Mouse (Mus musculus): ENCODE measurements around the gene Usp10. TPM values are rescaled to one million over a fixed set of nuclear protein-coding genes. Genes with fewer than 3 reads are reported as not detected.

The Usp10 gene
- 92.7 and 143 TPM in 2 replicates for polyA plus RNA-seq (2012; rRNA removed)

DNA sequence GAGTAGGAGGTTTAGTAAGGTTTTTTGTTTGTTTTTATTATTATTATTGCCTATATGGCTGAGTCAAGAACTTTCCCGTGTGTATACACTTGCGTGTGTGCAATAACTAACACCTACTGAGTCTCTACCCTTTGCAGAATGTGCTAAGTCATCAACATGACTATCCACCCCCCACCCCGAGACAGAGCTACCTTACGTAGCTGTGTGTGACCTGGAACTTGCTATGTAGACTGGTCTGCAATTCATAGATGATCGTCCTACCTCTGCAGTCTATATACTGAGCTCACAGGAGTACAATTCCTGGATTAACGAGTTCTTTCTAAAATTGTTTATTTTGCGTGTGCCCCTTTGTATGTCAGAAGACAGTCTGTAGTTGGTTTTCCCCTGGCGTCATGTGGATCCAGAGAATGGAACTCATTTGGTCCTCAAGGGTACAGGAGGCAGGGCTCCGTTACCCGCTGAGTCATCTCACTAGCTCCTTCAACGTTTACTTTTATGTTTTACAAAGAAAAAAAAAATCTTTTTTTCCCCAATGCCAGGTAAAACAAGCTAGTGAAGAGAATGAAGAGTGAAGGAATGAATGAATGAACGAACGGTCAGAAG, at the start of gene Usp10:
Gene Usp10, plus strand, starts transcription at position 417 of the 603 bp plus-strand sequence.
- DNase-seq (ENCODE audit: low read depth), result no peak
- no peak for TF ChIP-seq POLR2A (IDR thresholded peaks at IDR 0.05; ENCODE audit: borderline replicate concordance, extremely low read depth, insufficient read depth, insufficient read length, poor library complexity, severe bottlenecking)
- no peak for TF ChIP-seq CTCF (IDR thresholded peaks at IDR 0.05; ENCODE audit: borderline replicate concordance, extremely low read depth, insufficient read depth, insufficient read length)

DNA sequence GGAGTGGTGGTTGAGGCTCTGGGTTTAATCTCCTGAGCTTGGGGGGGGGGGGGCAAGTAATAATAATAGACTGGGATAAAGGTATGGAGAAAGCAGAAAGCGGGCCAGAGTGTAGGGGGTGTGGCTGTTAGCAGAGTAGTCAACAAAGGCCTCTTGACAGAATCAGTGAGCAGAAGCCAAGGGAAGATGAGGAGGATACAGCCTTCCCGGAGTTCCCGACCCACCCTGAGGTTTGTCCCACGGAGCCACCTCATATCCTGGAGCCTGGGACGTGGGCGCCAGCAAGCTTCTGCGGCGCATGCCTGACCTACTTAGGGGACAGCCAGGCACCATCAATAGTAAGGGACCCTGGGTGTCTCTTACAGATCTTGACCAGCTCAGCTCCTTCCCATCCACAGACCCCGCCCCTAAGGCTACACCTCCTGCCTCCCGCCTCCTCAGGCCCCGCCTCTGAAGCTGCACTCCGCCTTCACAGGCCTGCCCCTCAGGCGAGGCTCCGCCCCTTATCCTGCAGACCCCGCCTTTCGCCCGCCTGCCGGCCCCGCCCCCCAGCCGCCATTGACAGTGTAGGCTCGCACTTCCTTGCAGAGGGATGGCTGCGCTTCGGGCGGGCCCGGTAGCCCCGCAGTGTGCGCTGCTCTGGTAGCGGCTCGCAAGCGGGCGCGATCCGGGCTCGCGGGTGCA, 48.3 kb upstream of the Usp10 start, which contains the start of gene Klhl36:
Gene Klhl36, plus strand, starts transcription at position 561 of the 684 bp plus-strand sequence.
- DNase-seq (ENCODE audit: low read depth), result peak; percentile 97

DNA sequence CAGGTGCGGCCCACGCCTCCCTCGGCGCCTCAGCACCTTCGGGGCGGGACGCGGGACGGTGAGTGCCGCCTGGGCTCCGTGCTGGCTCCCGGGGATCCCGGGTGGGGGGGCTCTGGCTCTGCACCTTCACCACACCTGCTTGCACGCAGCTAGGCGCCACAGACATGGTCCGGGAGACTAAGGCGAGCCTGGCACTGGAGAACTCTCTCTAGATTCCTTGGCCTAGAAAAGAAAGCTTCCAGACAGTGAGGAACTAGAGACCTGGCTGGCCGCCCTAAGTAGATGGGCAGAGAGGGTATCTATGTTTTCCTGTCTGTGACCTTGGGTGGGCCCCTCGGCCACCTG, 47.8 kb upstream of the Usp10 start:
- no peak for DNase-seq (ENCODE audit: low read depth)
- TF ChIP-seq POLR2A (IDR thresholded peaks at IDR 0.05; ENCODE audit: borderline replicate concordance, extremely low read depth, insufficient read depth, insufficient read length, poor library complexity, severe bottlenecking) (no peak), CTCF (IDR thresholded peaks at IDR 0.05; ENCODE audit: borderline replicate concordance, extremely low read depth, insufficient read depth, insufficient read length) (no peak)

More for the DNA sequence above, 48.3 kb upstream of the Usp10 start, which contains the start of gene Klhl36:
- peak; percentile 56 for TF ChIP-seq POLR2A (IDR thresholded peaks at IDR 0.05; ENCODE audit: borderline replicate concordance, extremely low read depth, insufficient read depth, insufficient read length, poor library complexity, severe bottlenecking)
- TF ChIP-seq CTCF (IDR thresholded peaks at IDR 0.05; ENCODE audit: borderline replicate concordance, extremely low read depth, insufficient read depth, insufficient read length), result no peak

DNA sequence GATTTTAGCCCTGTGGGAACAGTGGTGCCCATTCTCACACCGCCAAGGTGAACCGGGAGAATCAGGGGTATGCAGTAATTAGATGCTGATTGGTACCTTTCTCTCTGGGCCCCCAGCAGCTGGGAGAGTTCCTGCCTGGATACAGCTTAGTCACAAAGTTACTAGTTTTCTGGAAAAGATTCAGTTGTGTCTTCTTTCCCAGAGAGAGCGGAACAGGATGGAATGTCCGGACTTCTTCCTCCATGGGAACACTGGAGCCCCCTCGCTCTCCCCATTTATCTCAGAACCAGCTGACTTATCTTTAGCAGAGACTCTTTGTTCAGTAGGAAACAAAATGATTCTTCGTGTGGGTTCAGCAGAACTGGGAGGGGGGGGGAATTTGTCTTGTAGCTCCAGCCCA, 47.4 kb upstream of the Usp10 start:
- no peak for TF ChIP-seq POLR2A (IDR thresholded peaks at IDR 0.05; ENCODE audit: borderline replicate concordance, extremely low read depth, insufficient read depth, insufficient read length, poor library complexity, severe bottlenecking)
- no peak for TF ChIP-seq CTCF (IDR thresholded peaks at IDR 0.05; ENCODE audit: borderline replicate concordance, extremely low read depth, insufficient read depth, insufficient read length)

DNA sequence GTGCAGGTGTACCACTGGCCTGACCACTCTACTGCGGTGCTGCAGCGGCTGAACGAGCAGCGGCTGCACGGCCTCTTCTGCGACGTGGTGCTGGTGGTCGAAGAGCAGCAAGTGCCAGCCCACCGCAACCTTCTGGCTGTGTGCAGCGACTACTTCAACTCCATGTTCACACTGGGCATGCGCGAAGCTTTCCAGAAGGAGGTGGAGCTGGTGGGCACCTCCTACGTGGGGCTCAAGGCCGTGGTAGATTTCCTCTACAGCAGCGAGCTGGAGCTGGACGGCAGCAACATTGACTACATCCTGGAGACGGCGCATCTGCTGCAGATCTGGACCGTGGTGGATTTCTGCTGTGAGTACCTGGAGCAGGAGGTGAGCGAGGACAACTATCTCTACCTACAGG, 40.5 kb upstream of the Usp10 start:
- TF ChIP-seq CTCF (IDR thresholded peaks at IDR 0.05; ENCODE audit: borderline replicate concordance, extremely low read depth, insufficient read depth, insufficient read length), result no peak
- no peak for TF ChIP-seq POLR2A (IDR thresholded peaks at IDR 0.05; ENCODE audit: borderline replicate concordance, extremely low read depth, insufficient read depth, insufficient read length, poor library complexity, severe bottlenecking)
- DNase-seq (ENCODE audit: low read depth), result no peak

More for the DNA sequence above, 47.4 kb upstream of the Usp10 start:
- peak; percentile 32 for DNase-seq (ENCODE audit: low read depth)

DNA sequence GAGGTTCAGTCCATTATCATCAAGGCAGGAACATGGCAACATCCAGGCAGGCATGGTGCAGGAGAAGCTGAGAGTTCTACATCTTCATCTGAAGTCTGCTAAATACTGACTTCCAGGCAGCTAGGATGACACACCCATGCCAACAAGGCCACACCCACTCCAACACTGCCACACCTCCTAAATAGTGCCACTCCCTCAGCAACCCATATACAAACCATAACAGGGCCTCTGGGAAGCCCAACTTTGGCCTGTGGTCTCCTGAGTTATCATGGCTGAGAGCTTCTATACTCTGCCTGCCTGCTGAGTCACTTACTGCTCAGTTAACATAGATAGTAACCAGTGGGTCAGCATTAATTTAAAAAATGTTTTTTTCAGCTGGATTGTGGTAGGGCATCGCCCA, 37.0 kb upstream of the Usp10 start:
- TF ChIP-seq CTCF (IDR thresholded peaks at IDR 0.05; ENCODE audit: borderline replicate concordance, extremely low read depth, insufficient read depth, insufficient read length), result no peak
- no peak for TF ChIP-seq POLR2A (IDR thresholded peaks at IDR 0.05; ENCODE audit: borderline replicate concordance, extremely low read depth, insufficient read depth, insufficient read length, poor library complexity, severe bottlenecking)

DNA sequence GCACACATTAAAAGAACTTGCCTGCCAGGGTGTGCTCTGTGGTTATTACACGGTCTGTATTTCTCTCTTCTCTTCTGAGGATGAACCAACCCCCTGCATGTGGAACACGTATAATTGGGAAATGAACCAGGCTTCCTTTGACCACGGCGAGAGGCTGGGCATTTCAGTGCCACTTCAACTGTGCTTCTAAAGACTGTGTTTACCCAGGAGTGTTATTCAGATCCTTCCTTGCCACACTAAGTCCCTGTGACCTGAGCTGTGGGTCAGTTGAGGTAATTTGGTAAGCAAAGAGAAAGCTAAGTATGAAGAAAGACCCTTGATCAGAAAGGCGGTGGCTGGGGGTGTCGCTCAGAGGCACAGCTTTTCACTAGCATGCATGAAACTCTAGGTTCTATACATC, 28.9 kb upstream of the Usp10 start:
- TF ChIP-seq CTCF (IDR thresholded peaks at IDR 0.05; ENCODE audit: borderline replicate concordance, extremely low read depth, insufficient read depth, insufficient read length) (no peak), POLR2A (IDR thresholded peaks at IDR 0.05; ENCODE audit: borderline replicate concordance, extremely low read depth, insufficient read depth, insufficient read length, poor library complexity, severe bottlenecking) (no peak)
- DNase-seq (ENCODE audit: low read depth), result no peak

More for the DNA sequence above, 37.0 kb upstream of the Usp10 start:
- no peak for DNase-seq (ENCODE audit: low read depth)

DNA sequence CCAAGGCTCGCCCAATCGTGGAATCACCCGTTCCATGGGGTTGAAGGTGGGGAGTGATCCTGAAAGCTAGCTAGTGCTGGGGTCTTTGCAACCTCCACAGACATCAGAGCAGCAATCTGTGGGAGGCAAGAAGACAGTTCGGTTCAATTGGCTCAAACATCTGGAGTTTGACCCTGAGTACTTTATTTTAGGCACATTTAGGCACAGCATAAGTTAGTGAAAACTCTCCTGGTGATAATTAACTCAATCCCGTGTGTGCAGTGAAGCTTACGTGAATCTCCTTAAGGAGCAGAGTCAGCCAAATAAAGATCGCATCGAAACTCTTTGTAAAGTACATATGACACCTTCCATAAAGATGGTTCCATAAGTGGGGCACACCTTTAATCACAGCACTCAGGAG, 28.2 kb upstream of the Usp10 start:
- TF ChIP-seq POLR2A (IDR thresholded peaks at IDR 0.05; ENCODE audit: borderline replicate concordance, extremely low read depth, insufficient read depth, insufficient read length, poor library complexity, severe bottlenecking) (no peak), CTCF (IDR thresholded peaks at IDR 0.05; ENCODE audit: borderline replicate concordance, extremely low read depth, insufficient read depth, insufficient read length) (no peak)
- no peak for DNase-seq (ENCODE audit: low read depth)

DNA sequence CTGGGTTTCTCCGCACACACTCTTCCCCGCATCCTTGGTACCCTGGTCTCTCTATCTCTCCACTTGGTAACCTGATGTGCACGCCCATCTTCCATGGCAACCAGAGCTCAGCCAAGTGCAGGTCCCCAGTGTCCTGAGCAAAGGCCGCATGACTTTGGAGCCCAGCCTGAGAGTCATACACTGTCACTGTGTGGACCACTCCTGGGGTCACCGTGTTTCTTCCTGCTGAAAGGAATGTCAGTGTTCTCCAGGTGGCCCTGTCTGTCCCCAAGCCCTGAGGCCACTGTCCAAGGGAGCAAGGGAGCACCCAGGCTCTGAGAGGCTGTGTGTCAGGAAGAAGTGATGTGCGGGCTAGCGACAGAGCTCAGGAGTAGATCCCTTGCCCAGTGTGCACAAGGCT, 26.9 kb upstream of the Usp10 start:
- no peak for DNase-seq (ENCODE audit: low read depth)
- no peak for TF ChIP-seq CTCF (IDR thresholded peaks at IDR 0.05; ENCODE audit: borderline replicate concordance, extremely low read depth, insufficient read depth, insufficient read length)
- TF ChIP-seq POLR2A (IDR thresholded peaks at IDR 0.05; ENCODE audit: borderline replicate concordance, extremely low read depth, insufficient read depth, insufficient read length, poor library complexity, severe bottlenecking), result no peak

DNA sequence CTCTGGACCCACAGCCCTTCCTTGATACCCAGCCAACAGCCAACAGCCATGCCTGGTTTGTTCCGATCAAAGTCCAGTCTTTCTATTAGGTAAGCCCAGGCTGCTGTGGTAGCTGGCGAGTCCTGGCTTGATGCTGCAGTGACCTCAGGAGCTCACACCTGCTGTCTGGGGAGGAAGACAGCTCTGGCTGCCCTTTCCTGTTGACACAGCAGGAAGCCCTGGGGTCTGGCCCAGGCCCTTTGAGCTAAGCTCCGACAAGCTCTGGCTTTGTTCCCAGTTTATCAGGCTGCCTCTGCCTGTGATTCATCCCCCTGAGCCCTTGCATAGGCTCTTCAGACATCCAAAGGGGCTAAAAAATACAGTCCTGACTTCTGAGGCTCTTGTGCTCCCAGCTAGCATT, 24.5 kb upstream of the Usp10 start:
- DNase-seq (ENCODE audit: low read depth), result peak; percentile 80
- TF ChIP-seq POLR2A (IDR thresholded peaks at IDR 0.05; ENCODE audit: borderline replicate concordance, extremely low read depth, insufficient read depth, insufficient read length, poor library complexity, severe bottlenecking), result no peak
- TF ChIP-seq CTCF (IDR thresholded peaks at IDR 0.05; ENCODE audit: borderline replicate concordance, extremely low read depth, insufficient read depth, insufficient read length), result no peak

DNA sequence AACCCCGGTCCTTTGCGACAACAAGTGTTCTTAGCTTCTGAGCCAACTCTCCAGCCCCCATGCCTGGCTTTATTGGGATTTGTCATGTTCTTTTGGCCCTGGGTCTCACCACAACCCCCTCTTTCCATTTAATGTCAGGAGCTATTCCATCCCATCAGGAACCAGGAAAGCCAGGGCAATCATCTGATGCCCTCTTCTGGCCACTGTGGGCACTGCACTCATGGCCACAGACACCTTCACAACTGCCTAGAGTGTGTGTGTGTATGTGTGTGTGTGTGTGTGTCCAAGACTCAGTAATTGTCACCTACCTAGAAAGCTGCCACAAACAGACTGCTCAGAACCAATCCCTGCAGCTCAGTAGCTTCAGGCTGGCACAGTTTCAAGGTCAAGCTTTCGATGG, 23.0 kb upstream of the Usp10 start:
- no peak for DNase-seq (ENCODE audit: low read depth)
- TF ChIP-seq POLR2A (IDR thresholded peaks at IDR 0.05; ENCODE audit: borderline replicate concordance, extremely low read depth, insufficient read depth, insufficient read length, poor library complexity, severe bottlenecking) (no peak), CTCF (IDR thresholded peaks at IDR 0.05; ENCODE audit: borderline replicate concordance, extremely low read depth, insufficient read depth, insufficient read length) (peak; percentile 64)

DNA sequence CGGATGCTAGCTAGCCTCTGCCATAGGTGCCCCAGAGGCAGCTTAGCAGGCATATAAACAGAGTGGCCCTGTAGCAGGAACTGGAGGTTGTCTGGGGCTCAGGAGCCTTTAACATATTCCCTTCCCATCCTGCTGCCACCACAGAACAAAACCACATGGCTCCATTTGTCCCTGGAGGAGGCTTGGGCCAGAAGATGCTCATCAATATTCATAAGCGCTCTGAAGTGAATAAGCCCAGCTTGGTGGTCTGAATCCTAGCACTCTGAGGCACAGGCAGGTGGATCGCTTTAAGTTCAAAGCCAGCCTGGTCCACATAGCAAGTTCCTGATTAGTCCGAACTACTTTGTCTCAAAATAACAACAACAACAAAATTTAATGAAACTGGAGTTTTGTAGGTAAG, 22.1 kb upstream of the Usp10 start:
- TF ChIP-seq POLR2A (IDR thresholded peaks at IDR 0.05; ENCODE audit: borderline replicate concordance, extremely low read depth, insufficient read depth, insufficient read length, poor library complexity, severe bottlenecking) (no peak), CTCF (IDR thresholded peaks at IDR 0.05; ENCODE audit: borderline replicate concordance, extremely low read depth, insufficient read depth, insufficient read length) (no peak)
- peak; percentile 71 for DNase-seq (ENCODE audit: low read depth)

Data from brain, embryonic 14.5 days (tissue).